Mouse (Mus musculus): ENCODE data around the gene Mdc1. TPM values are rescaled to one million over a fixed set of nuclear protein-coding genes. Genes with fewer than 3 reads are reported as not detected.

Gene Mdc1
- polyA plus RNA-seq, 1 experiment from 2014 or later = 24.7 TPM

DNA sequence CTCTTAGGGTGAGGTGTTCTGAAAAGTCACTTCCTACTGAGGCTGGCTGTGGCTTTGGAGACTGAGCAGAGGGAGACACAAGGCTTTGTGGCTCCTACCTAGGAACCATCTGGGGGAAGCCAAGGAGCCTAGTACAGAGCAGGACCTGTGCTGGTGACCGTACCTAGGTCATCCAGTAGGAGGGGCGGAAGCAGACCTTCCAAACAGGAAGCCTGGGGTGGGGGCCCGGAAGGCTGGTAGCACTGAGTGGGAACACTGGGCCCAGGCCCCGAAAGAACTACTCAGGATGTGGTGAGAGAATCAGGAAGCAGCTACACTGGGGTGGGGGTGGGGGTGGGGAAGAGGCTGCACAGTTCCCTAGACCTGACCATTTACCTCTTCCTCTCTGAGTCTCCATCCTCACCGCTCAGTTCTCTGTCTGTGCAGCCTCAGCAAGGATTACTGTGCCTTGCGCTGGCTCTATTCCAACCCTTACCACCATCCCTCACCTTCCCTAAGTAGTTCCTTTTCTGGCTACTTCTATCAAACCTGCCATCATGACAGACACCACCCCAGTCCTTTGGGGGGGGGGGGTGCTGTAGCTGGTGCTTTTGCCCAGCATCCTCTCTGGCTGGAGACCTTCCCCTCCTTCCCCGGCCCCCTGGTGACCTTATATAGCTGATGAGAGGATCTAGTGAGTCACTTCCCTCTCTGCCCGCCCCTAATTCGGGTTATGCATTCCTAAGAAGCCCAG lies 29.0 kb downstream of the Mdc1 start:
- no peaks in the 10 kb centered on the region for H3K9me3 ChIP-seq
- peak overlapping the region; percentile 79 for H3K9ac ChIP-seq
- no peaks in the 10 kb centered on the region for H3K27me3 ChIP-seq
- peak overlapping the region; percentile 90 for H3K4me2 ChIP-seq
- peaks cover 51% of the 10 kb centered on the region for H3K4me1 ChIP-seq
- ATAC-seq (ENCODE audit: borderline replicate concordance, extremely low read depth, low FRiP score, low TSS enrichment) = peak; percentile 9; the same call in 1 of the 2 replicates
- H3K27ac ChIP-seq = peak overlapping the region; percentile 99
- WGBS = 34% methylated on average over 9 of the region's 9 CpGs
- H3K36me3 ChIP-seq = peaks cover 19% of the 10 kb centered on the region
- H3K4me3 ChIP-seq = peak overlapping the region; percentile 73

DNA sequence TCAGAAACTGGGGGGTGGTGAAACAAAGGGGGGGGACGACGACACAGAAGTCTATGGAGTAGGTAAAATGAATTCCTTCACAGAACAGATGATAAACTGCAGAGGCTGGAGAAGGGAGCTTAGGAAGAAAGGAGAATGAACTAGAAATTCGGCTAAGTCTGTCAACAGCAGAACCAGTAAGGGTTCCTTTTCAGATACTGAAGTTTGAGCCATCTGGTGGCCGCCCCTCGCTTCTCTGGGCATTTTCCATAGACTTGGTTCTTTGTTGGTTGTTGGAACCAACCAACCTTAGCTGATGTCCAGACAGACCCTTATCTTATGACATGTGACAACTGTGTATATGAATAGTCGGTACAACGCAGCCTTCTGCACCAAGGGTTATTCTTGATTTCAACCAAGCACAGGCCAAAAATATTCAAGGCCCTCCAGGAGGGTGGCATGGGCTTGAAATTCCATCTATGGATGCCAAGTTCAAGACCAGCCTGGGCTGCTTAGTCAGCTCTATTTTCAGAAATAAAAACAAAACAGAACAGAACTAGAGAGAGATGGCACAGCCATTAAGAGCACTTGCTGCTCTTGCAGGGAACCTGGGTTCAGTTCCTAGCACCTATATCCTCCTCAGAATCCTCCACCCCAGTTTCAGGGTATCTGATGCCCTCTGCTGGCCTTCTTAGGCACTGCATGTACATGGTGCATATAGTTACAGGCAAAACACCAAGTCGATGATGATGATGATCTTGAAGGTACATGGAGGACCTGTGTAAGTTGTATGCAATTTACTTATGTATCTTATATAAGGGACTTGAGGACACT lies 29.8 kb downstream of the Mdc1 start:
- H3K27ac ChIP-seq = peak overlapping the region; percentile 99
- no peak for ATAC-seq (ENCODE audit: borderline replicate concordance, extremely low read depth, low FRiP score, low TSS enrichment)
- H3K4me3 ChIP-seq = peak overlapping the region; percentile 73
- 68% methylated on average over 8 of the region's 8 CpGs for WGBS
- peaks cover 24% of the 10 kb centered on the region for H3K36me3 ChIP-seq
- H3K27me3 ChIP-seq = no peaks in the 10 kb centered on the region
- H3K4me1 ChIP-seq = peaks cover 51% of the 10 kb centered on the region
- H3K9me3 ChIP-seq = no peaks in the 10 kb centered on the region
- peak overlapping the region; percentile 79 for H3K9ac ChIP-seq
- H3K4me2 ChIP-seq = peak overlapping the region; percentile 90

DNA sequence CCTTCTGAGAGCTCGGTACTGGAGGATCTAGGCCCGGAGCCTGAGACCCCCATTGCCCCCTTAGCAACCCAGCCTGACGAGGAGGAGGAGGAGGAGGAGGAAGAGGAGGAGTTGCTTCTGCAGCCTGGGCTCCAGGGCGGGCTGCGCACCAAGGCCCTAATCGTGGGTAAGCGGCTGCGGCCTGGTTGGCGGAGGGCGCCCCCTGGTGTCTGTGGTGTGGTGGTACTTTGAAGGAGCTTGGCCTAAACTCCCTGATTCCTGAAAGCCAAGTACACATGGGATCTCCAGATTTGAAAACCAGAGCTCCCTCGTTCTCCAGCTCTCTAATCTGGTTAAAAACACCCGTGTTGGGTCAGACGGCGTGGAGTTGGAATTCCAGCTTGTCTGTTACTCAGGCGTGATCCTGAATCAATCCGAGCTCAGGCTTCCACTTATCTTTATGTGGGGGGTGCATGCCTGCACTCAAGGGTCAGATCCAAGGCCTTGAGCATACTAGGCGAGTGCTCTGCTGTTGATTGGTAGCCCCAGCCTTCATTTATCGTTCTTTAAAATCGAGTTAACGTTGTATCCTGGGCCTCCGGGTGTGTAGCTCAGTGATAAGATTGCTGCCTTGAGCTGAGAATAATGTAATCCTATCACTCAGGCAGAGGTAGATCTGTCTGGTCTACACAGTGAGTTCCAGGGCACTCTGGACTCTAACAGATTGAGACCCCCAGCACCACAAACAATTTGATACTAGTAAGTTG lies 32.6 kb downstream of the Mdc1 start:
- no peaks in the 10 kb centered on the region for H3K27me3 ChIP-seq
- no peak overlapping the region; the same call in 1 of the 2 replicates for H3K27ac ChIP-seq
- ATAC-seq (ENCODE audit: borderline replicate concordance, extremely low read depth, low FRiP score, low TSS enrichment) = peak; percentile 23; the same call in 1 of the 2 replicates
- 28% methylated on average over 21 of the region's 21 CpGs for WGBS
- no peaks in the 10 kb centered on the region for H3K9me3 ChIP-seq
- peak overlapping the region; percentile 46 for H3K4me2 ChIP-seq
- peaks cover 30% of the 10 kb centered on the region for H3K36me3 ChIP-seq
- H3K4me1 ChIP-seq = peaks cover 35% of the 10 kb centered on the region
- peak overlapping the region; percentile 22; the same call in 1 of the 2 replicates for H3K9ac ChIP-seq
- H3K4me3 ChIP-seq = 0 out of 2 replicates have a peak overlapping the region, but pooled peaks have one; percentile 2

DNA sequence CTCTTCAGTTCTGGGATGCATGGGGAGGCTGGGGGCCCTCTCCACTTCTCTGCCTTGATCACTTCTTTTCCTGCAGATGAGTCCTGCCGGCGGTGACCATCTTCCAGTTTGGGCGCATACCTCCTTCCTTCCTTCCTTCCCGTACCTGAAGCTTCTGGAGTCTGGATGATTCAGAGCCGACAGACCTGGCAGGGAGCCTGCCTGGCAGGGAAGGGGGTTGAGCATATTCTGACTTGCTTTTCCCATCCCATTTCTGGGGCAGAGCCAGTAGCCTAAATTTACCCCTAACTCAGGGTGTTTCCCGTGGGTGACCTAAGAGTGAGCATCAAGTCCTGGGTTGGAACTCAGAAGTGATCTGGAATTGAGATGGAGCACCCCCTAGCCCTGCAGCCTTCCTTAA lies 33.4 kb downstream of the Mdc1 start:
- Histone ChIP-seq H3K4me2 (no peak overlapping the region), H3K9me3 (no peaks in the 10 kb centered on the region), H3K4me3 (no peak overlapping the region), H3K9ac (no peak overlapping the region), H3K36me3 (peaks cover 30% of the 10 kb centered on the region), H3K27me3 (no peaks in the 10 kb centered on the region), H3K4me1 (peaks cover 29% of the 10 kb centered on the region), H3K27ac (no peak overlapping the region)
- ATAC-seq (ENCODE audit: borderline replicate concordance, extremely low read depth, low FRiP score, low TSS enrichment) = no peak
- 76% methylated on average over 6 of the region's 6 CpGs for WGBS

DNA sequence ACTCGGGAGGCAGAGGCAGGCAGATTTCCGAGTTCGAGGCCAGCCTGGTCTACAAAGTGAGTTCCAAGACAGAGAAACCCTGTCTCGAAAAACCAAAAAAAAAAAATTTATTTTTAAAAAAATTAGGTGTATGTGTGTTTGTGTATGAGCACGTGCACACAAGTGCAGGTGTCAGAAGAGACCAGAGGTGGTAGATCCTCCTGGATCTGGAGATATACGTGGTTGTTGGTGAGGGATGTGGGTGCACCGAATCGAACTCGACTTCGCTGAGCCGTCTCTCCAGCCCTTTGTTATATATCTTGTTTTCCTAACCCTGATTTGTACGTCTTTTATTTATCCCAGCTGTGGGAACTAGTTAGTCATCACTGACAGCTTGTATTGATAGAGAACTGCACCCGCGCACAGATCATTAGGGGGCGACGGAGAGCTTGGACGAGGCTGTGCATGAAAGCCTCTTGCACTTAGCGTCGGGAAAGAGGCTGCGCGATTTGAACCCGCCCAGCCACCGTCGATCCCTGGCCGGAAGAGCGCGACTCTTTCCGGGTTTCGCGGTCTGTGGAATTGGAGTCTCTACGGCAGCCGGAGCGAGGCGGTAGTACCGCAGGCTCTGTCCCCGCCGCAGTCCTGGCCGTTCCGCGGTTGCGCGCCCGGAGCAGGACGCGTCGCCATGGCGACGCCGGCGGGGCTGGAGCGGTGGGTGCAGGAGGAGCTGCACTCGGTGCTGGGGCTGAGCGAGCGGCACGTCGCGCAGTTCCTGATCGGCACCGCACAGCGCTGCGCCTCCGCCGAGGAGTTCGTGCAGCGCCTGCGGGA lies 38.1 kb downstream of the Mdc1 start, which contains the start of gene Dhx16:
Gene Dhx16, plus strand, starts transcription at position 575 of the 813 bp plus-strand sequence.
- Histone ChIP-seq H3K27me3 (no peaks in the 10 kb centered on the region), H3K9ac (peak within 1 kb of the TSS; percentile 82), H3K9me3 (no peaks in the 10 kb centered on the region), H3K27ac (peak within 1 kb of the TSS; percentile 69), H3K4me1 (peaks cover 16% of the 10 kb centered on the region), H3K36me3 (peaks cover 52% of the 10 kb centered on the region), H3K4me2 (peak within 1 kb of the TSS; percentile 76), H3K4me3 (peak within 1 kb of the TSS; percentile 96)
- WGBS = 5% methylated on average over 66 of the region's 66 CpGs
- ATAC-seq (ENCODE audit: borderline replicate concordance, extremely low read depth, low FRiP score, low TSS enrichment) = peak; percentile 86

DNA sequence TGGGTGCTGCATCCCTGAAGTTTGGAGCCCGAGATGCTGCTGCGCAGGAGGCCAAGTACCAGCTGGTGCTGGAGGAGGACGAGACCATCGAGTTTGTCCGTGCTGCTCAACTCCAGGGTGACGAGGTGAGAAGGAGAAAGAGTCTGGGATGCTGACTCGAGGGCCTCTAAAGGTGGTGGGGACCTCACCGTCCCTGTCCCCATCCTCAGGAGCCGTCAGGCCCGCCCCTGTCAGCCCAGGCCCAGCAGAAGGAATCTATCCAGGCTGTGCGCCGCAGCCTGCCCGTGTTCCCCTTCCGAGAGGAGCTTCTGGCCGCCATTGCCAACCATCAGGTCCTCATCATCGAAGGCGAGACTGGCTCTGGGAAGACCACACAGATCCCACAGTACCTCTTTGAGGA lies 41.6 kb downstream of the Mdc1 start:
- 88% methylated on average over 17 of the region's 17 CpGs for WGBS
- peaks cover 16% of the 10 kb centered on the region for H3K4me1 ChIP-seq
- H3K9me3 ChIP-seq = no peaks in the 10 kb centered on the region
- ATAC-seq (ENCODE audit: borderline replicate concordance, extremely low read depth, low FRiP score, low TSS enrichment) = no peak
- no peak overlapping the region for H3K4me3 ChIP-seq
- no peaks in the 10 kb centered on the region for H3K27me3 ChIP-seq
- H3K27ac ChIP-seq = no peak overlapping the region
- H3K36me3 ChIP-seq = peaks cover 62% of the 10 kb centered on the region
- H3K9ac ChIP-seq = no peak overlapping the region
- no peak overlapping the region for H3K4me2 ChIP-seq

DNA sequence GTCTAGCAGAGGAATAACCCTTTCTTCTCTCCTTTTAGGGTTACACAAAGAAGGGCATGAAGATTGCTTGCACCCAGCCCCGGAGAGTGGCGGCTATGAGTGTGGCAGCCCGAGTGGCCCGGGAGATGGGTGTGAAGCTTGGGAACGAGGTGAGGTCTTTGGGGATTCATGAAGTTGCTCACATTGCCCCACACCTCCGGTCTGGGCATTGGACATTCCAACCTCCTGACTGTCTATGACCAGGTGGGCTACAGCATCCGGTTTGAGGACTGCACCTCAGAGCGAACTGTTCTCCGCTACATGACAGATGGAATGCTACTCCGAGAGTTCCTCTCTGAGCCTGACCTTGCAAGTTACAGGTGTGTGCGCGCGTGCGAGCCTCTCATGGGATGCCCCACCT lies 42.5 kb downstream of the Mdc1 start:
- Histone ChIP-seq H3K9ac (no peak overlapping the region), H3K36me3 (peaks cover 71% of the 10 kb centered on the region), H3K4me3 (no peak overlapping the region), H3K27ac (no peak overlapping the region), H3K9me3 (no peaks in the 10 kb centered on the region), H3K27me3 (no peaks in the 10 kb centered on the region), H3K4me1 (peaks cover 16% of the 10 kb centered on the region), H3K4me2 (no peak overlapping the region)
- WGBS = 95% methylated on average over 14 of the region's 14 CpGs
- no peak for ATAC-seq (ENCODE audit: borderline replicate concordance, extremely low read depth, low FRiP score, low TSS enrichment)

DNA sequence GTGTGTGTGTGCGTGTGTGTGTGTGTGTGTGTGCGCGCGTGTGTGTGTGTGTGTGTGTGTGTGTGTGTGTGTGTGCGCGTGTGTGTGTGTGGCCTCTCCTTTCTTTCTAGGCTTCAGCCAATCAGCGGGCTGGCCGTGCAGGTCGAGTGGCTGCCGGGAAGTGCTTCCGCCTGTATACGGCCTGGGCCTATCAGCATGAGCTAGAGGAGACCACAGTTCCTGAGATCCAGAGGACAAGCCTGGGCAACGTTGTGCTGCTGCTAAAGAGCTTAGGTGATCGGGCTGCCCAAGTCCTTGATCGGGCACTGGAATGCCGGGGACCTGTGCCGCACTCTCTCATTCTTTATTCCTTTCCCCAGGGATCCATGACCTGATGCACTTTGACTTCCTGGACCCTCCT lies 46.4 kb downstream of the Mdc1 start:
- Histone ChIP-seq H3K27me3 (no peaks in the 10 kb centered on the region), H3K4me3 (no peak overlapping the region), H3K4me1 (no peaks in the 10 kb centered on the region), H3K36me3 (peaks cover 93% of the 10 kb centered on the region), H3K9me3 (no peaks in the 10 kb centered on the region), H3K9ac (no peak overlapping the region), H3K4me2 (no peak overlapping the region), H3K27ac (no peak overlapping the region)
- 88% methylated on average over 11 of the region's 17 CpGs for WGBS
- no peak for ATAC-seq (ENCODE audit: borderline replicate concordance, extremely low read depth, low FRiP score, low TSS enrichment)

DNA sequence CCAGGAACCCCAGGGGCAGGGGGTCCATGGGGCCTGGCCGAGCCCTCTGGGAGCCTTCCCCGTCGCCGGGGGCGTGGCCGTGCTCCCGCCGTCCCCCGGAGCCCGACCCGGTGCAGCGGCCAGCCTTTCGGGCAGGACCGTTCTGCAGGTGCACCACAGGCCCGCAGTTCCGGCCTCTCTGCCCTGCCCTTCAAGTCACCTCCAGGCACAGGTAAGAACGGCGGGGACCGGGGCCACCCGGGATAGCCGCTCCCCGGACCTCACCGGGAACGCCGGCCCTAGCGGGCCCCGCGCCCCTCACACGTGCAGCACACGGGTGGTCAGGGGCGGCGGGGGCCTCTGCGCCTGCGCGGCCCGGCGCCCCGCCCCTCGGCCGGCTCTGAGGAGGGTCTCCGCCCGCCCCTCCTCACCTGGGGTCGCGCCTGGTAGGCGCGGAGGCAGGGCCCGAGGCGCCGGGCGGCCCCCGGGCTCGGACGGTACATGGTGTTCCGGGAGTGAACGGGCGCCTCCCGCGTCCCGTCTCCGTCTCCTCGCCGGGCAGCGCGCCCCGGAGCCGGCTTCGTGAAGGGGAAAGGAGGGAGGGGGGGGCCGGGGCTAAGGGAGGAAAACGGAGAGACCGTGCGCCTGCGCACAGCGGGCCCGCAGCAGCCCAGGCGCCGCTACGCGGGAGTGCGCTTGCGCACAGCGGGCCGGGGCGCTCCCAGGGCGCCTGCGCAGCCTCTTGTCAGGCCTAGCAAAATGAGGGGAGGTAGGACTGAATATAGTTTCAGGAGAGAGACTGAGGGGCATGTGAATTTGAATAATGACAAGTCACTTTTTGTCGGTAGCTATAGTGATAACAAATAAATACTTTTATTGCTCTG lies 55.7 kb downstream of the Mdc1 start, which contains the start of gene 2310061I04Rik:
Gene 2310061I04Rik, minus strand, starts transcription at position 651 of the 863 bp plus-strand sequence.
- WGBS = under 1% methylated on average over 58 of the region's 86 CpGs
- H3K4me2 ChIP-seq = peak within 1 kb of the TSS; percentile 97
- H3K36me3 ChIP-seq = peaks cover 48% of the 10 kb centered on the region
- peaks cover 17% of the 10 kb centered on the region for H3K4me1 ChIP-seq
- peak within 1 kb of the TSS; percentile 85 for H3K27ac ChIP-seq
- peak within 1 kb of the TSS; percentile 86 for H3K4me3 ChIP-seq
- no peaks in the 10 kb centered on the region for H3K9me3 ChIP-seq
- peak within 1 kb of the TSS; percentile 86 for H3K9ac ChIP-seq
- peak; percentile 92 for ATAC-seq (ENCODE audit: borderline replicate concordance, extremely low read depth, low FRiP score, low TSS enrichment)
- no peaks in the 10 kb centered on the region for H3K27me3 ChIP-seq

All from lung, embryonic 15.5 days (tissue).